Mouse (Mus musculus) cerebellum, adult 11 months (tissue): ENCODE results near the gene C1rl.
"Not testable (repeated sequence)": the region's sequence is repeated elsewhere in the genome, so short reads cannot be mapped to it uniquely, and the experiment has no call there.

Experiments
- DNase-seq: peaks from one replicate; pipeline ENCODE4 v3.0.0; 2022

Gene C1rl

GRCm38 (mm10) chr6:124474621-124475020, 18.3 kb upstream of the C1rl start:
- no peak for DNase-seq

GRCm38 (mm10) chr6:124475335-124476075, 17.4 kb upstream of the C1rl start:
- not testable (repeated sequence) for DNase-seq

- DNase-seq: no peak
These were observed 16.7 kb upstream of the C1rl start for GRCm38 (mm10) chr6:124476216-124476615.

GRCm38 (mm10) chr6:124476796-124477195, 16.1 kb upstream of the C1rl start:
- no peak for DNase-seq

- DNase-seq: no peak
These were observed 15.7 kb upstream of the C1rl start for GRCm38 (mm10) chr6:124477221-124477655.

GRCm38 (mm10) chr6:124477922-124478651, 14.8 kb upstream of the C1rl start:
- no peak for DNase-seq

- DNase-seq: no peak
These were observed 13.9 kb upstream of the C1rl start for GRCm38 (mm10) chr6:124478874-124479572.

- DNase-seq: no peak
These were observed 13.4 kb upstream of the C1rl start for GRCm38 (mm10) chr6:124479573-124479930.

- no peak for DNase-seq
These were observed 12.6 kb upstream of the C1rl start for GRCm38 (mm10) chr6:124480295-124480694.

- peak; percentile 29 for DNase-seq
These were observed 11.3 kb upstream of the C1rl start for GRCm38 (mm10) chr6:124481571-124481970.

- DNase-seq: not testable (repeated sequence)
These were observed 9.1 kb upstream of the C1rl start for GRCm38 (mm10) chr6:124483831-124484230.

- DNase-seq: no peak
These were observed 8.1 kb upstream of the C1rl start for GRCm38 (mm10) chr6:124484851-124485250.

- no peak for DNase-seq
These were observed 7.3 kb upstream of the C1rl start for GRCm38 (mm10) chr6:124485414-124486144.

GRCm38 (mm10) chr6:124487509-124487908, 5.4 kb upstream of the C1rl start:
- DNase-seq: no peak

GRCm38 (mm10) chr6:124488952-124489351, 4.0 kb upstream of the C1rl start:
- no peak for DNase-seq

- DNase-seq: no peak
These were observed 1.5 kb upstream of the C1rl start for GRCm38 (mm10) chr6:124491427-124491826.

- no peak for DNase-seq
These were observed 973 bp downstream of the C1rl start for GRCm38 (mm10) chr6:124493886-124494285.

GRCm38 (mm10) chr6:124496054-124496453, 3.1 kb downstream of the C1rl start:
- no peak for DNase-seq

- DNase-seq: no peak
These were observed 7.1 kb downstream of the C1rl start for GRCm38 (mm10) chr6:124499914-124500566.

GRCm38 (mm10) chr6:124501473-124501872, 8.6 kb downstream of the C1rl start:
- no peak for DNase-seq

GRCm38 (mm10) chr6:124502021-124502420, 9.1 kb downstream of the C1rl start:
- no peak for DNase-seq

GRCm38 (mm10) chr6:124505028-124505427, 12.1 kb downstream of the C1rl start:
- DNase-seq: no peak
